Mouse (Mus musculus) lung, postnatal 0 days (tissue): ENCODE data around the gene Cyp2j7.
"Not testable (repeated sequence)": the region's sequence is repeated elsewhere in the genome, so short reads cannot be mapped to it uniquely, and the experiment has no call there.

Experiments
- CTCF ChIP-seq: IDR thresholded peaks from 2 replicates; pipeline ENCODE4 v1.5.1; 2016; ENCODE audit warnings: antibody characterized with exemption, mild to moderate bottlenecking
- EP300 ChIP-seq: IDR thresholded peaks from 2 replicates; pipeline ENCODE4 v1.6.1; 2016; ENCODE audit warnings: antibody characterized with exemption, mild to moderate bottlenecking, control low read depth

- not testable (repeated sequence) for TF ChIP-seq EP300, CTCF
Observed at GRCm38 (mm10) chr4:96184716-96185115, 51.7 kb downstream of the Cyp2j7 start.
